Mouse (Mus musculus): ENCODE results near the gene Atp5g3. TPM values are rescaled to one million over a fixed set of nuclear protein-coding genes. Genes with fewer than 3 reads are reported as not detected.

Atp5g3 gene
- polyA plus RNA-seq (2014; fragmentation: Nextera tagmentation; extraction: Ambion mirVana) = 1,130 and 1,252 TPM in 2 replicates

DNA sequence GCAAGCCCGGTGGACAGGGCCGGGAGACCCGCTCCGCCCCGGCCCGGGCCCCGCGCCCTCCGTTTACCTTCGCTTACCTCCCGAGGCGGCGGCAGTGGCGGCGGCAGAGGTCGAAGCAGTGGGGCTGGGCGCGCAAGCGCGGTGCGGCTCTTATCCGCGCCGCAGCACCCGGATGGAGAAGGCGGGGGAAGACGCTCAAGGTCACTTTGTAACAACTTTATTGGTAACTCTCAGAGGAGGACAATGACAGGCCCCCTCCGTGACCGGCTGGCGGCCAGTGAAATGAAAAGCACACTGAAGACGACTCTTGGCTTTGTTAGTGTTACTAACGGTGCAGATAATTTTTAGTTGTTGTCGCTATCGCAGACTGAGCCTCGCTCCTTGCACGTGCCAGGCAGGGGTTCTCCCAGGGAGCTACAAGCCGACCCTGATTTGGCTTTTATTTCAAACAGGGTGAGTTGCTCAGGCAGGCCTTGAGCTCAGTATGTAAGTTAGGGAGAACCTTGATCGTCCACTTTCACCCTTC, at the start of gene Atp5g3:
TSS of gene Atp5g3 (minus strand) at position 152 of the 526 bp plus-strand sequence.
- H3K27me3 ChIP-seq (ENCODE audit: control insufficient read depth, insufficient read depth, low read length) = no peaks in the 10 kb centered on the region; the same call in 1 of the 2 replicates
- peak within 1 kb of the TSS; percentile 100 for H3K4me3 ChIP-seq (ENCODE audit: low read depth, low read length)
- H3K4me2 ChIP-seq (ENCODE audit: low read depth, low read length) = peak within 1 kb of the TSS; percentile 68
- 1% methylated on average over 37 of the region's 38 CpGs for WGBS
- H3K9me3 ChIP-seq (ENCODE audit: control insufficient read depth, low read length) = no peaks in the 10 kb centered on the region
- H3K4me1 ChIP-seq (ENCODE audit: control insufficient read depth, insufficient read depth, low read length) = peaks cover 11% of the 10 kb centered on the region; the same call in 1 of the 2 replicates
- H3K9ac ChIP-seq (replicated peaks; ENCODE audit: low read depth, low read length) = peak within 1 kb of the TSS; percentile 100
- H3K36me3 ChIP-seq (ENCODE audit: control insufficient read depth, insufficient read depth, low read length) = peaks cover 26% of the 10 kb centered on the region
- ATAC-seq (ENCODE audit: low read depth) = peak; percentile 96
- peak within 1 kb of the TSS; percentile 87 for H3K27ac ChIP-seq (ENCODE audit: low read depth, low read length)

DNA sequence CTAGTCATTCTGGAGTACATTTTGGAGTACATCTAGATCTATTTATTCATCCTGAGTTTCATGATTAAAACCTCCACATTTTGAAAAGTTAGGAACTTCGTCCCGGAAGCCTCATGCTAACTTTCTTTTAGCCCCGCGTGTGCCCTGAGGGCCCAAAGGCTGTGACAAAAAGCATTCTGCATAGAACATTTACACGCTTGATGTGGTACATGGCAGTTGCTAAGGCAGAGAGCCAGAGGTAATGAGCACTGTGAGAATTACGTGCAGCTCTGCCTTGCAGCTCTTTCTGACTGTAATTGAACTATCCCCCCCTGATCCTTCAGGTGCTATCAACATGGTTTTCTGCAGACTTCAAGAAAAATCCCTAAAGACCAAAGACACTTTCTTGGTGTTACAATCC, 47.2 kb upstream of the Atp5g3 start:
- no peak for ATAC-seq (ENCODE audit: low read depth)
- no peak overlapping the region for H3K4me3 ChIP-seq (ENCODE audit: low read depth, low read length)
- WGBS = 67% methylated on average over 6 of the region's 6 CpGs

DNA sequence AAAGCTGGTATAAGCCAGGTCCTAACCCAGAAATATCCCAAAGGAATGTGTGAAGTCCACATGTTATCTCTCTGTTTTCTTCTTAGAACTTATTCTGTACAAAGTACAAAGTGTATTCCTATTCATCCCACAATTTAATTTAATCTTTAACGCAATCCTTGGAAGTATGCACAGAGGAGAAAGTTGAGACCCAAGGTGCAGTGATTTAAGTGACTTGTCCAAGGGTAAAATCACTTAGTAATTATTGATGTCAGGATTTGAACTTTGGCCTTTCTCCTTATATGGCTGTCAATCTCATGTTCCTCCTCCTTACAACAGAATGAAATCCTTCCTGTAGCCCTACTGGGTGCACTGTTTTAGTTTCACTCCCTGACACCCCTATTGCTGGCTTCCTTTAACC, 42.5 kb upstream of the Atp5g3 start:
- WGBS = 90% methylated on average over 1 of the region's 1 CpGs
- no peak for ATAC-seq (ENCODE audit: low read depth)

More for the DNA sequence above, 47.2 kb upstream of the Atp5g3 start:
- Histone ChIP-seq H3K27me3 (ENCODE audit: control insufficient read depth, insufficient read depth, low read length) (no peaks in the 10 kb centered on the region), H3K9ac (replicated peaks; ENCODE audit: low read depth, low read length) (no peak overlapping the region), H3K27ac (ENCODE audit: low read depth, low read length) (no peak overlapping the region), H3K36me3 (ENCODE audit: control insufficient read depth, insufficient read depth, low read length) (no peaks in the 10 kb centered on the region), H3K9me3 (ENCODE audit: control insufficient read depth, low read length) (no peaks in the 10 kb centered on the region), H3K4me2 (ENCODE audit: low read depth, low read length) (no peak overlapping the region), H3K4me1 (ENCODE audit: control insufficient read depth, insufficient read depth, low read length) (no peaks in the 10 kb centered on the region)

DNA sequence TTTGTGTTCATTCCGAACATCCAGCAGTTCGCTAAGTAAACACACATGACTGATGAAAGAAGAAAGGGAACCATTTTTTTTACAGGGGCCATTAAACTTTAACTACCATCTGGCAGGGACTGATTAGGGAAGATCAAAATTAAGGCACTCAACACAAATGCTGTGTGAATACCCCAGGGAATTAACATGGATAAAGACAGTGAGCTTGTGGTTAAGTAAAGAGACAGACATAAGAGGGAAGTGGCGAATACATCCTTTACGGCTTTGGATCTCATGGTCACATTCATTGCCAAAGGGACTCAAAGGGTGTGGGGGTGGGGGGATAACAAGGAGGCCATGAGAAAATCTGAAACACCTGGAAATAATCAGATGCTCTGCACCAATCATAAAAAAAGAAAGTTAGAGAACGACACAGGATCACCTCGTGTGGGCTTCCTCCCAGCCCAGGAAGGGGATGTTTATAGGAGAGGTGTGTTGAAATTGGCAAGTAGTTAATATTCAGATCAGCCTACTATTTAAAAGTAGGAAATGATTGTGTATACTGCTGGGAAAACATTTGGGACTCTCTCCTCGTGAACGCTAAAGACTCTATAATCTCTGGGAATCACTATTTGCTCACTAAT, 41.6 kb upstream of the Atp5g3 start:
- Histone ChIP-seq H3K9me3 (ENCODE audit: control insufficient read depth, low read length) (no peaks in the 10 kb centered on the region), H3K9ac (replicated peaks; ENCODE audit: low read depth, low read length) (no peak overlapping the region), H3K27me3 (ENCODE audit: control insufficient read depth, insufficient read depth, low read length) (no peaks in the 10 kb centered on the region), H3K36me3 (ENCODE audit: control insufficient read depth, insufficient read depth, low read length) (no peaks in the 10 kb centered on the region), H3K4me1 (ENCODE audit: control insufficient read depth, insufficient read depth, low read length) (peaks cover 4% of the 10 kb centered on the region; the same call in 1 of the 2 replicates), H3K4me2 (ENCODE audit: low read depth, low read length) (no peak overlapping the region), H3K27ac (ENCODE audit: low read depth, low read length) (no peak overlapping the region), H3K4me3 (ENCODE audit: low read depth, low read length) (no peak overlapping the region)
- ATAC-seq (ENCODE audit: low read depth) = no peak
- WGBS = 39% methylated on average over 8 of the region's 8 CpGs

More for the DNA sequence above, 42.5 kb upstream of the Atp5g3 start:
- H3K27ac ChIP-seq (ENCODE audit: low read depth, low read length) = no peak overlapping the region
- no peaks in the 10 kb centered on the region for H3K27me3 ChIP-seq (ENCODE audit: control insufficient read depth, insufficient read depth, low read length)
- H3K36me3 ChIP-seq (ENCODE audit: control insufficient read depth, insufficient read depth, low read length) = no peaks in the 10 kb centered on the region
- H3K4me2 ChIP-seq (ENCODE audit: low read depth, low read length) = no peak overlapping the region
- no peak overlapping the region for H3K4me3 ChIP-seq (ENCODE audit: low read depth, low read length)
- peaks cover 4% of the 10 kb centered on the region; the same call in 1 of the 2 replicates for H3K4me1 ChIP-seq (ENCODE audit: control insufficient read depth, insufficient read depth, low read length)
- H3K9ac ChIP-seq (replicated peaks; ENCODE audit: low read depth, low read length) = no peak overlapping the region
- H3K9me3 ChIP-seq (ENCODE audit: control insufficient read depth, low read length) = no peaks in the 10 kb centered on the region

DNA sequence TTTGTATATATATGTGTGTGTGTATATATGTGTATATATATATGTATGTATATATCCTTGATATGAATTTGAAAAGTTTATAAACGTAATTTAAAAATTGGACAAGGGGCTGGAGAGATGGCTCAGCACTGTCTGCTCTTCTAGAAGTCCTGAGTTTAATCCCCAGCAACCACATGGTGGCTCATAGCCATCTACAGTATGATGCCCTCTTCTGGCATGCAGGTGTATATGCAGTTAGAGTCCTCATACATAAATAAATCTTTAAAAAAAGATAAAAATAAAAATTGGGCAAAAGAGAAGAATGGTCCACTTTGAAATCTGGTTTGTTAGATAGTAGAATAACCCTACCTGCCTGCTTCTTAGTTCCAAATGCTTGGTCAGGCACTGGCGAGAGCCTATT, 36.2 kb upstream of the Atp5g3 start:
- H3K27me3 ChIP-seq (ENCODE audit: control insufficient read depth, insufficient read depth, low read length) = no peaks in the 10 kb centered on the region
- H3K4me3 ChIP-seq (ENCODE audit: low read depth, low read length) = no peak overlapping the region
- H3K4me1 ChIP-seq (ENCODE audit: control insufficient read depth, insufficient read depth, low read length) = no peaks in the 10 kb centered on the region
- no peak overlapping the region for H3K4me2 ChIP-seq (ENCODE audit: low read depth, low read length)
- H3K27ac ChIP-seq (ENCODE audit: low read depth, low read length) = no peak overlapping the region
- ATAC-seq (ENCODE audit: low read depth) = no peak
- no peaks in the 10 kb centered on the region for H3K9me3 ChIP-seq (ENCODE audit: control insufficient read depth, low read length)
- no peaks in the 10 kb centered on the region for H3K36me3 ChIP-seq (ENCODE audit: control insufficient read depth, insufficient read depth, low read length)
- no peak overlapping the region for H3K9ac ChIP-seq (replicated peaks; ENCODE audit: low read depth, low read length)
- WGBS = 94% methylated on average over 2 of the region's 2 CpGs

DNA sequence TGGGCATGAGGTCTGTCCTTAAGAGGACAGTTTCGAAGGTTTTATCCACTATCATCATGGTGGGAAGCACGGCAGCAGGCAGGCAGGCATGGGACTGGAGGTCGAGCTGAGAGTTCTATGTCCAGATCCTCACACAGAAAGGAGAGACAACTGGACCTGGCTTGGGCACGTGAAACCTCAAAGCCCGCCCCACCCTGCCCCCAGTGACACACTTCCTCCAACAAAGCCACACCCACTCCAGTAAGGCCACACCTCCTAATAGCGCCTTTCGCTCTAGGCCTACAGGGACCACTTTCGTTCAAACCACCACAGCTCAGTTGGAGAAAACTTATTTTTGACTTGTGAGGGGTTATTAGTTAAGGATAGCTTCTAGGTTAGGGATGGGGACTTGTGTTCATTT, 32.6 kb upstream of the Atp5g3 start:
- no peak for ATAC-seq (ENCODE audit: low read depth)
- Histone ChIP-seq H3K4me1 (ENCODE audit: control insufficient read depth, insufficient read depth, low read length) (no peaks in the 10 kb centered on the region), H3K9ac (replicated peaks; ENCODE audit: low read depth, low read length) (no peak overlapping the region), H3K27me3 (ENCODE audit: control insufficient read depth, insufficient read depth, low read length) (no peaks in the 10 kb centered on the region), H3K36me3 (ENCODE audit: control insufficient read depth, insufficient read depth, low read length) (no peaks in the 10 kb centered on the region), H3K4me3 (ENCODE audit: low read depth, low read length) (no peak overlapping the region), H3K4me2 (ENCODE audit: low read depth, low read length) (no peak overlapping the region), H3K27ac (ENCODE audit: low read depth, low read length) (no peak overlapping the region), H3K9me3 (ENCODE audit: control insufficient read depth, low read length) (no peaks in the 10 kb centered on the region)
- 94% methylated on average over 8 of the region's 8 CpGs for WGBS

DNA sequence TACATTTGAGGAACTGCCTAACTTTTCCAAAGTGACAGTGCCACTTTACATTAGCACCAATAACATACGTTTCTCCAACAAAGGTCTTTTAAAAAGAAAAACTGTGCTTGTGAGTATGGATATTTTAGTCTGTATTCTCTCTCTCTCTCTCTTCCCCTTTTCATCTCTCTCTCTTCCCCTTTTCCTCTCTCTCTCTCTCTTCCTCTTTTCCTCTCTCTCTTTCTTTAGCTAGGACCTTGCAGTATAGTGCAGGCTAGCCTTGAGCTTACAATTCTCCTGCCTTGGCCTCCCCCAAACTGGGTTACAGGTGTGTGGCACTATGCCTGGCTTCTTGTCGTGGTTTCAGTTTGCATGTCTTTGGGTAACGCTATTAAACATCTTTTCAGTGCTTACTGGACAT, 31.7 kb upstream of the Atp5g3 start:
- WGBS = 88% methylated on average over 3 of the region's 3 CpGs
- no peaks in the 10 kb centered on the region for H3K27me3 ChIP-seq (ENCODE audit: control insufficient read depth, insufficient read depth, low read length)
- H3K9me3 ChIP-seq (ENCODE audit: control insufficient read depth, low read length) = no peaks in the 10 kb centered on the region
- no peaks in the 10 kb centered on the region for H3K4me1 ChIP-seq (ENCODE audit: control insufficient read depth, insufficient read depth, low read length)
- ATAC-seq (ENCODE audit: low read depth) = no peak
- H3K4me3 ChIP-seq (ENCODE audit: low read depth, low read length) = no peak overlapping the region
- H3K4me2 ChIP-seq (ENCODE audit: low read depth, low read length) = no peak overlapping the region
- H3K27ac ChIP-seq (ENCODE audit: low read depth, low read length) = no peak overlapping the region
- H3K9ac ChIP-seq (replicated peaks; ENCODE audit: low read depth, low read length) = no peak overlapping the region
- no peaks in the 10 kb centered on the region for H3K36me3 ChIP-seq (ENCODE audit: control insufficient read depth, insufficient read depth, low read length)

DNA sequence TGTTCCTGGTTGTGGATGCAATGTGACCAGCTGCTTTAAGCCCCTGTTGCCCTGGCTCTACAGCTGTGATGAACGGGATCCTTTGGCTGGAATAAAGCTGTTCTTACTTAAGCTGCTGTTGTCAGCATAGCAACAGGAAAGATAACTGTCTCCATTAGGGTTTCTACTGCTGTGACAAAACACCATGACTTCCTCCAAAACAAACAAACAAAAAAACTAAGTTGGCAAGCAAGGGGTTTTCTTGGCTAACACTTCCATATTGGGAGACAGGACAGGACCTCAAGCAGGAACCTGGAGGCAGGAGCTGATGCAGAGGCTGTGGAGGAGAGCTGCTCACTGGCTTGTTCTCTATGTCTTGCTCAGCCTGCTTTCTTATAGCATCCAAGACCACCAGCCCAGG, 30.2 kb upstream of the Atp5g3 start:
- H3K9ac ChIP-seq (replicated peaks; ENCODE audit: low read depth, low read length) = no peak overlapping the region
- ATAC-seq (ENCODE audit: low read depth) = no peak
- H3K4me3 ChIP-seq (ENCODE audit: low read depth, low read length) = no peak overlapping the region
- H3K4me1 ChIP-seq (ENCODE audit: control insufficient read depth, insufficient read depth, low read length) = no peaks in the 10 kb centered on the region
- H3K9me3 ChIP-seq (ENCODE audit: control insufficient read depth, low read length) = no peaks in the 10 kb centered on the region
- no peaks in the 10 kb centered on the region for H3K36me3 ChIP-seq (ENCODE audit: control insufficient read depth, insufficient read depth, low read length)
- no peak overlapping the region for H3K27ac ChIP-seq (ENCODE audit: low read depth, low read length)
- 58% methylated on average over 1 of the region's 1 CpGs for WGBS
- no peaks in the 10 kb centered on the region for H3K27me3 ChIP-seq (ENCODE audit: control insufficient read depth, insufficient read depth, low read length)
- no peak overlapping the region for H3K4me2 ChIP-seq (ENCODE audit: low read depth, low read length)

DNA sequence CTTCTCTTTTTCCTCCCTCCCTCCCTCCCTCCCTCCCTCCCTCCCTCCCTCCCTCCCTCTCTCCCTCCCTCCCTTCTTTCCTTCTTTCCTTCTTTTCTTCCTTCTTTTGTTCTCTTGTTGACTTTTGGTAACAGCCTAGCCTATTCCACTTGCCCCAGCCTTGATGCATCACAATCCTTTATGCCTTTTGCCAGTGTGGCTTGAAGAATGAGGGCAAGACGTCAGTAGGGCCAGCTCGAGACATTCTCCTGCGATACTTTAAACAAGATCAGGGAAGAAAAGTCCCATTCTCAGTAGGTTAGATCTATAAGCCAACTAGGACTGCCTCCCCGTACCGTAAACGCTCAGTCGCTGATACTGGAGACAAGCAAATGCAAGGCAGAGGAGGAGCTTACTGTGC, 29.3 kb upstream of the Atp5g3 start:
- Histone ChIP-seq H3K4me2 (ENCODE audit: low read depth, low read length) (no peak overlapping the region), H3K36me3 (ENCODE audit: control insufficient read depth, insufficient read depth, low read length) (no peaks in the 10 kb centered on the region), H3K27me3 (ENCODE audit: control insufficient read depth, insufficient read depth, low read length) (no peaks in the 10 kb centered on the region), H3K4me3 (ENCODE audit: low read depth, low read length) (no peak overlapping the region), H3K9me3 (ENCODE audit: control insufficient read depth, low read length) (no peaks in the 10 kb centered on the region), H3K9ac (replicated peaks; ENCODE audit: low read depth, low read length) (no peak overlapping the region), H3K27ac (ENCODE audit: low read depth, low read length) (no peak overlapping the region), H3K4me1 (ENCODE audit: control insufficient read depth, insufficient read depth, low read length) (no peaks in the 10 kb centered on the region)
- 82% methylated on average over 7 of the region's 7 CpGs for WGBS
- no peak for ATAC-seq (ENCODE audit: low read depth)

Measured in neural tube, embryonic 14.5 days (tissue).